Mouse (Mus musculus) T-helper 1 cell (primary cell): ENCODE measurements around the gene Fgfr2.

Experiments used
- in situ Hi-C: fragments of 300-600 bp; cut with MboI, MseI; formaldehyde crosslinking; loops from one replicate; pipeline ENCODE4 v1.15.1; 2025; ENCODE audit warnings: high pct_unique_total_duplicates

Fgfr2 gene

DNA sequence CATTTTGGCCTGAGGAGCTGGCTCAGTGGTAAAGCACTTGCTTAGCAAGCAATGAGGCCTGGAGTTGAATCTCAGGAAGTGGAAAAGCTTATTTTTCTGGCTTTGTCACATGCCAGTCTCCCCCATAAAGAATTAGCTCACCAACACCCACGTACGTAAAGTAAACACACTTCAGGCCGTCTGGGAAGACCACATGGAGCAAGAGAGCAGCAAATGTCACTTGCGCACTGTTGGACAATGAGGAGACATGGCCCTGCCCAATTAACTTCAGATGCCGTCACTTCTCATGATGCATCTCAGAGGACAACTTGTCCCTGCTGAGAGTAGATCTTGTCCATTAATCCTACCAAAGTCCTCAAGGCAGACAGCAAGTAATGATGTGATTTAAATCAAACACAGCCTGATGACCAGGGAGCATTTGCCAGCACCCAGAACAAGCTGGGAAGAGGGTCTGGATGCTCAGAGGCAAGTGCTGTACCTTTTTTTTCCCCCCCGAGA is 774.0 kb downstream of the Fgfr2 start:
- in situ Hi-C loops, result no loop called here

DNA sequence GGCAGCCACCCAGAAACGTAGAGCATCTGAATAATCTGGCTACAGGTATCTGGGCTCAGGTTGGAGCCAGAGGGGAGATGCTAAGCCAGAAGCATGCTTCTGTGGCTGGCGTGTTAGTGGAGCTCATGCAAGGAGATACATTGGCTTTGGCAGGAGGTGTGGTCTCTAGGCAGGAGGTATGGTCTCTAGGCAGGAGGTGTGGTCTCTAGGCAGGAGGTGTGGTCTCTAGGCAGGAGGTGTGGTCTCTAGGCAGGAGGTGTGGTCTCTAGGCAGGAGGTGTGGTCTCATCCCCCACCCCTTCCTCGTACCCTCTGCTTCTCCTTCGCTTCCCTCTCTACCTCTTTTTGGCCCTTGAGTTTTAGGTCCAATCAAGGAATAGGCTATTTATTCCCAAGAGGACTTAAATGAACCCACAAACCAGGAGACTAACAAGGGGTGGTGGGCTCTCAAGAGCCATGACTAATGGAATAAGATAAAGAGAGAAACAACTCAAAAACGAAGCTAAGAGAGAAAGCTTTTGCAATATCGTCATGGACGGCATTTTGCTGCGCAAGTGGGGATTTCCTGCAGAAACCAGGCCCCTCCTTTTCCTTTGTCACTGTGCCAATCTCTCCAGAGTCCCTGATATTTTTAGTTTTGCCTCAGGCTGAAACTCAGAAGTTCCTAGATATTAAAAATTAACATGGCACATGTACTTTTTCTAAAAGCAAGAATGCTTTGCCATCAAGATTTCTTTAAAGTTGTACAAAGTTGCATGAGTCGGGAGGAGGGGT is 775.7 kb downstream of the Fgfr2 start:
- in situ Hi-C loops, result no loop called here

DNA sequence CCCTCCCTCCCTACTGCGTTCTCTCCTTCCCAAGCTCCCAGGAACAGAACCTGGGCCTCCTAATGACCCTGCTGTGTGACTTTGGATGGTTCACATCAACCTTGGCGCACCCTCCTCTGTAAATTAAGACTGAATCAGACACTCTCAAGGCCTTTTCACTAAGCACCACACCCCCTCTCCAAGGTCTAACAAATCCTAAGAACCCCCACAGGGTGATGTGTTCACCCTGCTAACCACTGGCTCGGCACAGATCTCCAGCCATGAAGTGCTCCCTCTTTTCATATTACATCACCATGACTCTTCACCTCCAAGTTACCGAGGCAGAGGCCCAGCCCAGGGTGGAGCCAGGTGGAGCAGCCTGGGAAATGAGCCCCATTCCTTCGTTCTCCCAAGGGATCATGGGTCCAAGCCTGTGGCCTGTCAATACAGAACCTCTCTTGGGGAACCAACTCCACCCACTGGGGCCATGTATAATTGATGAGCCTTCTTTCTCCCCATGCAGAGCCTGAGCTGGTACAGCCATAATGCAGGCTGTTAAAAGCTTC is 777.6 kb downstream of the Fgfr2 start:
- in situ Hi-C loops, result no loop called here

DNA sequence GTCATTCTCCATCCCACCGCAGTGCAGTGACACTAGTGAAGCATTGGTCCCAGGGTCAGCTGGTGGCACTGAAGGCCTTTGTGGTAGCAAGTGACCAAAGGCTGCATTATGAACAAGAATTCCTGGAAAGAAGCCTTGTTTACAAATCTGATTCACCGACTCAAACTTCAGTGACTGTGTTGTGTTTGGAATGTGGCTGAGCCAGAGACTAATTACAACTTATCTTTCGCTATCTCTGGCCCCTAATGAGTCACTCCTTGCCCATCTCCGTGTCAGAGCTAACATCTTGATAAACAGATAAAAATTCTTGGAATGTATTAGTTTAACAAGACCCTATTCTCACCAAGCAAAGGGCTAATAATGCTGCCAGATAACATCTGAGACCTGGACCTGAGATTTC is 778.5 kb downstream of the Fgfr2 start:
- in situ Hi-C loops, result no loop called here

DNA sequence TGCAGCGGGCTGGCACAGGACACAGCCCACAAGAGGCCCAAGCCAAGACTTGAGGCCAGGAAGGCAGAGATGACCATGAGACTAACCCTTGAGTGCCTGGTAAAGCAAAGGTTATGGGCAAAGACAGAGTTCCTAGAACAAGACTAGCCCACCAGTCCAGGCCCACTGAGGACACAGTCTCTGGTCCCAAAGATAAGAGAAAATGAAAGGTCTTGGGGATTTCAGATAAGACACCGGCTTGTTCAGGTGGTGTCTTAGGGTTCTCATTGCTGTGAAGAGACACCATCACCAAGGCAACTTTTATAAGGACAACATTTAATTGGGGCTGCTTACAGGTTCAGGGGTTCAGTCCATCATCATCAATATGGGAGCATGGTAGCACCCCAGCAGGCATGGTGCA is 779.2 kb downstream of the Fgfr2 start:
- in situ Hi-C loops, result no loop called here

DNA sequence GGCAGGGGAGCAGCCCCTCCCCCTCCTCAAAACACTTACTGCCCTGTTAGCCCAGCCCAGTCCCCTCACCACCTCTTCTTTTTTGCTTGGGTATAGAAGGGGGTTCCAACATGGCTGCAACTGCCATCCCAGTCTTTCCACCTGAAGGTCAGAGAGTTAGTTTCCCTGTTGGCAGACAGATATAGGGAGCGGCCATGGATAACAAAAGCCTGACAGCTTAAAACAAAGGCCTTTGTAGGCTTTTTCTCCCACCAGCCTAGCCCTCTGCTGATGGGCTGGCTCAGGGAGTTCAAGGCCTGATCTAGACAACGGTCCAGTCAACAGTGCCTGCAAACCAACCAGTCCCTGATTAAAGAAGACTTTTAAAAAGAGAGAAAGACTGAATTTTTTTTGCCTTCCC is 780.0 kb downstream of the Fgfr2 start:
- in situ Hi-C loops, result no loop called here

DNA sequence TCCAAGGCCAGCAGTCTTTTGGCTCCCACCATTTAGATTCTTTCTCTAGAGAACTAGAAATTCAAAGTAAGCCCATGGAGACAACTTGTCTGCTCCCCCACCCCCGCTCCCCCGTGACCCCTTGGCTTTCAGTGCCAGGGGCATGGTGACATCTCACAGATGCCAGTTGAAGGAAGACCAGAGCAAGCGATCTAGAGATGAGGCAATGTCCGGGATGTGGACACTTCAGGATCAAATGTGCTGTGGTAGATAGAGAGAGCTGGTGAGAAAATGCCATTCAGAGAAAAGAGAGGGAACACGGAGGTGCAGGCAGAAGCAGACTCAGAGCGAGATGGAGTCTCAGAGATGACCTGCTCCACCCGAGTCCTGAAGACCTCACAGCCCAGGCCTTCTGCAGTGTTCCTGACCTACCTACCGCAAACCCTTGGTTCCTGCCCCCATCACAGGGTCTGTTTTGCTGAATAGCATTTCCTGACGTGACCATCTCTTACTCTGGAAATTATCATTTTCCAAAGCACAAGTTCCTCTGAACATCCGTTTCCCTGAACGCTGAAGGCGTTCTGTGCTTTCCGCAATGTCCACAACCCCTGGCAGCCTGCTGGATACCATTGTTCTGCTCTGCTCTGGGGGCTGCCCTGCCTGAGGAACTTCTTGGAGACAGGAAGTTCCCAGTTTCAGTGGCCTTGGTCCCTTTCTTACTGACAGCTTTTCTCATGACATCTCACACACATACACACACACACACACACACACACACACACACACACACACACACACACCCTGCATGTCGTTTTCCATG is 783.9 kb downstream of the Fgfr2 start:
- in situ Hi-C loops, result loop anchor here (10.0 kb wide), 1 partner anchor 1296 kb away; the partner anchor contains the start of gene Edrf1

DNA sequence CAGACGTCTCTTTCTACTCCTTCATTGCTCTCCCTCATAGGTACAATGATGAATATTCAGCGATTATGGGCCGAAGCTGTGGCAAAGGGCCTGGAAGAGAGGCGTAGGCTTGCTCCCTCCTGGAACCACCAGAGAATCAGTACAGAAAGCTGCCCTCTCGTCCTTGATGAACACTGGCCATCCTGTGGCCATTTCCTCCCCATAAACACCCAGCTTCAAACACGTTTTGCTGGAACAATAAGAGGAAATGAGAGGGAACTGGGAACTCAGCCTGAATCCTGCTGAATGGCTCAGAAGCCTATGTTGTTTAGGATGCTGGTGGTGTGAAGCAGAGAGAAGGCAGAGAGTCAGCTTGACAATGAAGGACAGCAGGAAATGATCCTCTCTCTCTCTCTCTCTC is 784.8 kb downstream of the Fgfr2 start:
- in situ Hi-C loops, result loop anchor here (10.0 kb wide), 1 partner anchor 1296 kb away; the partner anchor contains the start of gene Edrf1

DNA sequence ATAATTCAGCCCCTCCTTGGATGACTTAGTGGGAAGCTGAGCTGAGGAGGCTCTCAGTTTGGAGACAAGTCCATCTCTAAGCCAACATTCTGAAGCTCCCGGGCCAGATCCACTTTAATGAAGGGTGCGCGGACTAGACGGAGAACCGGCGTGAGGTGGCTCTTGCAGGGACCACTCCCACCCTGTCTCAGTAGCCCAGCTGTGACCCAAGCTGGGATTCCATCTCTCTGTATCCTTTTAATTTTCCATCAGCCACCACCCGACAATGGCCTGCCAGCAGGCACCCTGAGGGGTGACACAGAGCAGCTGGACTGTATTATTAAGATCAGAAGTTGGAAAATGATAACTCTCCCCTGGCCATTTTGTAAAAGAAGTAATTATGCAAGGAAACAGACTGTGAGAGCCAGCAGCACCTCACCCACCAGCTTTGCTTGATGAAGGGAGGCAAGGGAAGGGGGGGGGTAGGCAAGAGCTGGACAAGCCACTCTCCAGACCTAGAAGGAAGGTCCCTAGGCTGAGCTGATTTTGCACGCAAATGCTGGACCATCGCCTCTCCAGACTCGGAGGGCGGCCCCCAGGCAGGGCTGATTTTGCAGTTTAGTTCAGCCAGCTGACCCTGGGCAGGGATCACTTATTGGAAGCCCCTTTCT is 785.8 kb downstream of the Fgfr2 start:
- in situ Hi-C loops, result loop anchor here (10.0 kb wide), 1 partner anchor 1297 kb away; the partner anchor contains the start of gene Edrf1

DNA sequence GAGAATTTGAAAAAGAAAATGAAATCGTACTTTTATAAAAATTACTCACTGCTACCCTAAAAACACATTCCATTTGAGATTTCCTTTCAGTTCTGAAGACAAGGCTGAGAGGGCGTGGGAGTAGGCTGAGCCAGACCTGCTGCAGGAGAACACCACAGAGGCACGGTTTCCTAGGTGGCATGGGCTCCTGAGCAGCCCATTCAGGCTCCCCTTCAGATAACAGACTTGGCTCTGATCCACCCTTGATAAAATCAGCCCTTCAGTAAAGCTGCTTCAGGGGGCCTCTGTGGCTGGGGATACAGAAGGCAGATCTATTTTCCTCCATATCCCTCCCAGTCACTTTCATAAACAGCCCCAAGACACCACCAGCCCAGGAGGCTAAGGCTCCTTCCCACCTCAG is 786.4 kb downstream of the Fgfr2 start:
- in situ Hi-C loops, result loop anchor here (10.0 kb wide), 1 partner anchor 1298 kb away; the partner anchor contains the start of gene Edrf1

DNA sequence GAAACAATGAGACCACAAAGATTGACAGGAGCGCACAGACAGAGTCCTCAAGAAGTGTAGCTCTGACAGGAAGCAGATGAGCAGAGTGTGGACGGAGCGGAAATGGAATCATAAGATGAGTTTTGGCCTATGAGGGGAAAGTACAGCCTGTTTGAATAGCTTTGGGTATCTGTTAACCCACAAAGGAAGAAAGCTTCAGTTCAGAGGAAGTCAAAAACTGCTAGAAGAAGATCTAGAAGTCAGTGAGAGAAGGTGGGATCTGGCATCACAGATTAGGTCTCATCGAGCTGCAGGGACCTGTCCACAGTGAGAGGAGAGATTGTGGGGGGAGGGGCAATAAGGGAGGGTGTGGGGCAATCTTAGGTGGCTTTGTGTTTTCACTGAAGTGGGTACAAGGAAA is 787.8 kb downstream of the Fgfr2 start:
- in situ Hi-C loops, result loop anchor here (10.0 kb wide), 1 partner anchor 1299 kb away; the partner anchor contains the start of gene Edrf1

DNA sequence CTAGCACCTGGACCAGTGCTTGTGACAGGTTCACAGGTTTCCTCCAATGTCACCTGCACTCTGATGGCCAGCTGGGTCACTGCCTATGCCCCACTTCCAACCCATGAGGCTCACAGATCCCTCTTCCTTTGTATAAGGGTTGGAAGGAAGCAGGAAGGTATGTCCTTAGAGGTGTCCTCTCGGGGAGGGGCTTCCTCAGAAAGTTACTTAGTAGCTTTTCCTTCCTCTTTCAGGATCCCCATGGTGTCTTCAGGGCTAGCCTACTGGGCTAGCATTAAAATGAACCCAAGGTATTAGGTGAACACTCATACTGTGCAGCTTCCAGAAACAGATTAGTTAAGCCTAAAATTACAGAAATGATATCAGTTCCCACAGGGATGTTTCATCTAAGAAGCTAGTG is 790.1 kb downstream of the Fgfr2 start:
- in situ Hi-C loops, result loop anchor here (10.0 kb wide), 1 partner anchor 1302 kb away; the partner anchor contains the start of gene Edrf1

DNA sequence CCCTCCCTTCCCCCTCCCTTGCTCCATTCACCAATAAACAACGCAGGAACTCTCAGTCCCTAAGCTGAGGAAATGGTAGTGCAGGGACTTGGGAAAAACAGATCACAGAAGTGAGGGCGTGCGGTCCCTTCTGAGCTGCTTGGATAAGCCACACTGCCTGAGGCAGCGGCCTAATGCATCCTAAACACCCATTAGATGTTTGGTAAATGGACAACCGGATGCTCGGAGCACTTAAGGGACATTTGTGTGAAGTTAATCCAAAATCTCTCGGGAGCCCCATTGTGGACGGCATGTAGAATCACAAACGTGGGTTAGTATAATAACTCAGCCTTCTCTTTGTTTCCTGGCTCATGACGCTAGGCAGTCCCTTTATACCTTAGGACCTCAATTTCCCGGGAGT is 791.0 kb downstream of the Fgfr2 start:
- in situ Hi-C loops, result loop anchor here (10.0 kb wide), 1 partner anchor 1303 kb away; the partner anchor contains the start of gene Edrf1

DNA sequence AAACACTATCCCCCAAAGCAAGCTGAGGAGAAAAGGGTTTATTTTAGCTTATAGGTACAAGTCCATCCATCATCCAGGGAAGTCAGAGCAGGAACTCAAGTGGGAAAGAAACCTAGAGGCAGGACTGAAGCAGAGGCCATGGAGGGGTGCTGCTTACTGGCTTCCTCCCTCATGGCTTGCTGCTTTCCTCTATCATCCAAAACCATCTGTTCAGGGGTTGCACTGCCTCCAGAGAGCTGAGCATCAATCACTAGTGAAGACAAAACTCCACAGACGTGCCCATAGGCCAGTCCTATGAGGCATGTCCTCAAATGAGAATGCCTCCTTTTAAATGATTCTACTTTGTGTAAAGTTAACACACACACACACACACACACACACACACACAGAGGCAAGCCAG is 793.0 kb downstream of the Fgfr2 start:
- in situ Hi-C loops, result loop anchor here (10.0 kb wide), 1 partner anchor 1305 kb away; the partner anchor contains the start of gene Edrf1

DNA sequence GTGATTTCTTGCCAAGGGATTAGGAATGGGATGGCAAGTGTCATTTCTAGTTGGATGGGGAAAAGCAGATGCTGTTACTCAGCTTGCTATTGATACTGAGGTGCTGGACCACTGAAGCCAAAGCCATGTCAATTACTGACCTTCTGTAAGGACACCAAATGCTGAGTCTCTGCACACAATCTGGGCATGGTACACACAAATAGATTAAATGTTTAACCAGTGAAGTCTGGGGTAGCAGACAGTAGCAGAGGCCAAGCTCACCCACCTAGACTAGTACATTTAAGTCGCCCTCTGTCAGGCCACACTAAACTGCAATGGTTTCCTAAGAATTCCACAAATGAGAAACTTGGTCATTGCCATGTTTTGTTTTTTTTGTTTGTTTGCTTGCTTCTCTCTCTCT is 794.5 kb downstream of the Fgfr2 start:
- in situ Hi-C loops, result no loop called here

DNA sequence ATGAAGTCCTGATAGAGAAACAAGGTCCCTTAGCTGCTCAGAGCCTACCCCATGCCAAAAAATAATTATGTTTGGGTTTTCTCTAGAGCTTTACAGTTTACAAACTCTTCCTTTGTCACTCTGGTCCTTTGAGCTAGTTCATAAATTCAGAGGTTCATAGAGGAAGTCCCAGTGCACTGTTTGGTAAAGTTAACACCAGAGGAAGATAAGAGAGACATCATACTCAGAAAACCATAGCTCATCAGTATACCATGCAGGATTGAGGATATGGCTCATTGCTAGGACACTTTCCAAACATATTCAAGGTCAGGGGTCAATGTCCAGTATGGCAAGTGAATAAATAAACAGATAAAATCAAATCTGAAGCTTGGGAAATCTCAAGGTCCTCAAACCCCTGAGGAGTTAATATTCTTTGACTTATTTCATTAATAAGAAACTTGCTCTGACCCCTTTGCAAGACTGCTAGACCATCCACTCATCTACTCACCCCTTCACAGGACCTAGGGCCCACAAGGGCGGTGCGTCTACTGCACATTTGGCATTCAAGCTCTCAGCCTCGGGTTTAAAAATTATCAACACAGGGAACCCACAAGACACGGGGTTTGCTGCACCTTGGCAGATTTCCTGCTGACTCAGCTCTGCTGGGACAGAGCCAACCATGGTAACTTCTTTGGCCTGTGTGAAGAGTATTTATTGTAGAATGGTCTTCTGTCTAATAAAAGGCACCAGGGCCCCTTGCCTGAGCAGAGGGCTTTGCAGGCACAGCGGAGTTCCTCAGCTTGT is 797.4 kb downstream of the Fgfr2 start:
- in situ Hi-C loops, result no loop called here

DNA sequence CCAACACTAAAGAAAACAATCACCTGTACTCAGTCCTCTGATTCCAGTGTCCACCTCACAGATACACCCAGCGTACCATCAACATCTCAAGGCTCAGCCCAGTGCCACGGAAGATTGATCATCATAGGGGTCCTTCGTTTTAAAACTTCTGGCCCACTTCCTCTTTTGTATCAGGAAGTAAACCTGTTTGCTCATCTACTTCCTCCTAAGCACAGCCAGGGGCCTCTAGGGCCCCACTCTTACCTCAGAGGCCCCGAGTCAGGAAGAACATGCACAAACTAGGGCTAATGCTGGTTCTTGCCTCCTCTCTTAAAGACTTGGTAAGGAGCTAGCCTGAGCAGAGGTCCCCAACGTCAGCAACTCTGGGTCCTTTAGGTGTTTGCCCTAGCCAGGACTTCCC is 799.7 kb downstream of the Fgfr2 start:
- in situ Hi-C loops, result no loop called here

DNA sequence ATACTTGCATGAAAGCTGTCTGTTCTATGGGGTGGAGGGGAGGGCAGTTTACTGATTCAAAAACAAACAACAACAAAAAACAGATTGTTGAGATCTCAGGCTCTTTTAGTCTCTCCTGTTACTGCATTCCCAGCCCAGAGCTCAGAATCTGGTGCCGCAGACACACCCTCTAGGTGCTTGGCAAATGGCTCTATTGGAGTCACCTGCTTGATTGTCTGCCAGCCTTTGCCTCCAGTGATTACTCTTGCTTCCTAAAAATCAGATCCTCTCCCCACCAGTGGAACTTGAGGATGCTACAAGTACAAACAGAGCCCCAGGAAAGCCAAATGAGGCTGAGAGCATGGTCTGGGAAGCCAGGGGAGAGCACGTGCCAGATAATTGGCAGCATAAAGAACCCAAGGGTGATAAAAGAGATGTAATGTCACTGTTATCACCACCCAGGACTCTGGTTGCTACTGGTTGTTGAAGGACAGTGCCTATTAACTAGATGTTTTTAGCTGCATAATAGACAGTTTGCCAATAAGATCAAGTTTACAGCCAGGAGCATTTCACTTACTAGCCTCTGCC is 801.7 kb downstream of the Fgfr2 start:
- in situ Hi-C loops, result no loop called here

DNA sequence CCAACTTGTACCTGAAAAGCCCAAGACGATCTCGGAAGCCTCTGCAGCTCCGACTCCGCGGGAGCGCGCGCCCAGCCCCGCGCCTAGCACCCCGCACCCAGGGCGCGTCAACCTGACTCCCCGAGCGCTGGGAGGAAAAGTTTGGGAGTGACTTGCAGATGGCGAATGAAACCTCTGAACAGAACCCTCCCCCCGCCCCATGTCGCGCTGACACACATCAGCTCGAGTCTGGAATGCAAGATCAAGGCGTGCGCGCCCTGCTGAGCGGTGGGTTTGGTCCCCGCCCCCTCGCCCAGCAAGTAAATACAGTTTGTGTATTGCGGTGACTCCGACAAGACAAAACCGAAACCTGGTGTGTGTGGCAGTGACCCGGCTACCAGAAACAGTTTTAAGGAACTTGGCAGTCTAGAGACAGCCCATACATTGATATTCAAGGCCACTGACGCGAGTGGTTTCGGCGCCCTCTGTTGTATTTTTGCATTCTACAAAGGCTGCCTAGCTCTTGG is 806.1 kb downstream of the Fgfr2 start, which contains the start of gene Chst15:
TSS of gene Chst15 (minus strand) at position 193 of the 506 bp plus-strand sequence.
- in situ Hi-C loops, result loop anchor here (5.0 to 10.0 kb wide), 2 partner anchors 40 to 478 kb away; no protein-coding TSS in a partner anchor
